In the genomic region with DNA sequence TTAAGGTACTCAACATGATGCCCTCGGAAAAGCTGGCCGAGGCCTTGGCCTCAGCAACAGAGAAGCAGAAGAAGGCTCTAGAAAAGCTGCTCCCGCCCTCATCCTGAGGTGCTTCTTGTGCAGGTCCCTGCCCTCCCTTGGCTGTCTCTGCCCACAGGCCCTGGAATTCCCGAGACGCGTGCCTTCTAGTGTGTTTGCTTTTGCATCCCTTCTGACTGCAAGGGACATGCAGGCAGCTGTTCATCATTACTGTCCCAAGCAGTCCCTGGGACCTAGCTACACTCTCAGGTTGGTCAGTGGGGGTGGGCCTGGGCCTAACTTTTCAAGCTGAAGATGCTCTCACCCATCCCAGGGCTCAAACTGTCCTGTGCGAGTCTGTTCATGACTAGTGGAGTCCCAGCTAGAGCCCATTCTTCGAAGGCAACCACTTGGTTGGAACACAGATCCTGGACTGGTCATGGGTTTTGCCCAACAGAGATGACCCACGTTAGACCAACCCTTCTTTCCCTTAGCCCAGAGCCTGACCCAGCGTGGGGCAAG, we compare ENCODE assay signal across 1 mouse cellular context.
TF ChIP-seq lines count a peak whose summit lies in the region.

No protein-coding gene starts in this region.

TF ChIP-seq in MEL, 35 proteins besides CTCF, POLR2A, EP300 and RAD21 (continued from another document):
- TF ChIP-seq RCOR1 (IDR thresholded peaks at IDR 0.05; ENCODE audit: low read depth, low read length) (no peak), SIN3A (IDR thresholded peaks at IDR 0.05; ENCODE audit: low read length) (no peak), POLR2AphosphoS5 (IDR thresholded peaks at IDR 0.05; ENCODE audit: borderline replicate concordance, low read depth, low read length) (no peak), E2F4 (IDR thresholded peaks at IDR 0.05; ENCODE audit: borderline replicate concordance, low read depth, low read length) (no peak), MYC (IDR thresholded peaks at IDR 0.05; ENCODE audit: low read depth, low read length) (no peak), ZNF384 (IDR thresholded peaks at IDR 0.05; ENCODE audit: low read depth, low read length) (no peak), ZC3H11A (IDR thresholded peaks at IDR 0.05; ENCODE audit: low read depth, low read length) (no peak), GATA1 (IDR thresholded peaks at IDR 0.05; ENCODE audit: low read depth, low read length) (no peak), USF1 (IDR thresholded peaks at IDR 0.05; ENCODE audit: low read depth, low read length) (no peak), SMC3 (IDR thresholded peaks at IDR 0.05; ENCODE audit: low read depth, low read length) (no peak), CHD2 (IDR thresholded peaks at IDR 0.05; ENCODE audit: low read length) (no peak), MYB (IDR thresholded peaks at IDR 0.05; ENCODE audit: low read depth, low read length) (no peak), ETS1 (IDR thresholded peaks at IDR 0.05; ENCODE audit: low read depth, low read length) (no peak), ELF1 (IDR thresholded peaks at IDR 0.05; ENCODE audit: low read depth, low read length) (no peak), MAZ (IDR thresholded peaks at IDR 0.05; ENCODE audit: low read depth, low read length) (no peak), NELFE (IDR thresholded peaks at IDR 0.05; ENCODE audit: low read depth, low read length) (no peak), POLR2AphosphoS2 (IDR thresholded peaks at IDR 0.05; ENCODE audit: low read length) (no peak)
TF ChIP-seq in MEL: peak in this region for 0.
